8 mouse cellular contexts compared by ENCODE assay signal in the genomic region with DNA sequence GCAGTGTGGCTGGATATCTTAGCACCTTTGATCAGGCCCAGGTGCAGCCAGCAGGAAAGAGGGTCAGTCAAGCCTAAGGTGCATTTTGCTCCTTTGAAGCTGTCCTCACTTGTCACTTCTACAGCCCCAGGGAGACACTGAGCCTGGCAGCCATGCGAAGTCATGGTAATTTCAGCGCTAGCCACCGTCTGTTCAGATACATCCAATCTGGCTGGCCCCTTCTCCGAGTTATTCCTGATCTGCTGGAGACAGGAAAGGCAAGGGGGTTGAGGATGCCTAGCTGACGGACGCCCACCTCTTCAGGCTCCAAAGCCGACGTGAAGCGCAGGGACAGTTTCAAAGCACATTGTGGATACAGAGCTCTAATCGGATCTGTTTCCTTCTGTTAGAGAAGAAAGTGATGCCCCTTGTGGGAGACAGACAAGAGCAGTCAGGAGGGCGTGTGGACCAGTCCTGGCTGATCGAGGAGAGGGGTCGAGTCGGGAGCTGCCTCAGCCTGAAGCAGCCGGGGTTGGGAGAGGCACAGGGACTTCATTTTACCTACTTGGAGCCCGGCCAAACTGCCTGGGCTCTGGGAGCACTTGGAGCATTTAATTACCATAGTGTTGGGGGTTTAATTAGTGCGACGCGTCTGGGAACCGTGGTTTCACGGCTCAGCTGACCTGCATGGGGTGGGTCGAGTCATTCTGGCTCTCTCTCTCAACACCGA. TPM values are rescaled to one million over a fixed set of nuclear protein-coding genes. Genes with fewer than 3 reads are reported as not detected.
A peak's percentile ranks its signal among the peaks of the same experiment; 100 is the strongest.
DNase-seq lines count a peak whose midpoint lies in the region; ATAC-seq and TF ChIP-seq lines count a peak whose summit lies in the region.

No protein-coding gene starts in this region.

- 7% methylated on average over 23 of the region's 23 CpGs for WGBS in forebrain, postnatal 0 days
- WGBS in liver, postnatal 0 days (ENCODE audit: insufficient replicate concordance): 51% methylated on average over 23 of the region's 23 CpGs
- WGBS in stomach, postnatal 0 days: 18% methylated on average over 23 of the region's 23 CpGs

- peak overlapping the region; percentile 53 for H3K4me3 ChIP-seq in gastrocnemius, adult 2 months
- H3K4me3 ChIP-seq in forebrain, postnatal 0 days (ENCODE audit: low read depth, low read length): no peak overlapping the region
- H3K4me3 ChIP-seq in liver, postnatal 0 days (ENCODE audit: low read depth, low read length): no peak overlapping the region
- no peak overlapping the region for H3K4me3 ChIP-seq in stomach, postnatal 0 days (ENCODE audit: low read depth, low read length)

- peak; percentile 68 for ATAC-seq in forebrain, postnatal 0 days
- no peak for ATAC-seq in liver, postnatal 0 days
- ATAC-seq in stomach, postnatal 0 days (ENCODE audit: low FRiP score, low TSS enrichment): no peak

- intact Hi-C loops in gastrocnemius, adult 2 months (cut with DNase I): no loop called here

- no peaks in the 10 kb centered on the region for H3K36me3 ChIP-seq in forebrain, postnatal 0 days (ENCODE audit: insufficient read depth)
- H3K36me3 ChIP-seq in liver, postnatal 0 days (replicated peaks; ENCODE audit: insufficient read depth, low read length): no peaks in the 10 kb centered on the region; the same call in 1 of the 2 replicates
- no peaks in the 10 kb centered on the region for H3K36me3 ChIP-seq in stomach, postnatal 0 days (ENCODE audit: control insufficient read depth, insufficient read depth, low read length)

- no peak for DNase-seq in gastrocnemius, adult 2 months
- DNase-seq in gastrocnemius, adult 8-10 months (ENCODE audit: low spot score in 2 of 2): no peak
- DNase-seq in adipocyte (ENCODE audit: low spot score): peak; percentile 70
- DNase-seq in forebrain, postnatal 0 days: peak; percentile 52
- peak; percentile 72 for DNase-seq in kidney, adult 9 months
- DNase-seq in liver, postnatal 0 days: no peak
- DNase-seq in stomach, postnatal 0 days (ENCODE audit: low spot score): no peak
- DNase-seq in urinary bladder, postnatal 4 days (ENCODE audit: low spot score in 2 of 2): no peak

- no peaks in the 10 kb centered on the region for H3K9me3 ChIP-seq in forebrain, postnatal 0 days (ENCODE audit: low read length)
- no peaks in the 10 kb centered on the region for H3K9me3 ChIP-seq in liver, postnatal 0 days (ENCODE audit: low read length)
- no peaks in the 10 kb centered on the region for H3K9me3 ChIP-seq in stomach, postnatal 0 days (ENCODE audit: control insufficient read depth, low read length)

- no peaks in the 10 kb centered on the region for H3K27me3 ChIP-seq in forebrain, postnatal 0 days (ENCODE audit: insufficient read depth, low read length)
- H3K27me3 ChIP-seq in liver, postnatal 0 days (ENCODE audit: insufficient read depth, low read length): no peaks in the 10 kb centered on the region
- H3K27me3 ChIP-seq in stomach, postnatal 0 days (ENCODE audit: control insufficient read depth, insufficient read depth, low read length): no peaks in the 10 kb centered on the region

- no peak for TF ChIP-seq CTCF in gastrocnemius, adult 2 months (IDR thresholded peaks at IDR 0.05)
- TF ChIP-seq CTCF in forebrain, postnatal 0 days (IDR thresholded peaks at IDR 0.05; ENCODE audit: low read depth): no peak
- TF ChIP-seq CTCF in liver, postnatal 0 days (IDR thresholded peaks at IDR 0.05; ENCODE audit: low read depth): no peak
- no peak for TF ChIP-seq CTCF in stomach, postnatal 0 days (IDR thresholded peaks at IDR 0.05; ENCODE audit: low read depth)

- no peak for TF ChIP-seq EP300 in liver, postnatal 0 days (IDR thresholded peaks at IDR 0.05; ENCODE audit: low read depth)
- no peak for TF ChIP-seq EP300 in stomach, postnatal 0 days (optimal IDR thresholded peaks at IDR 0.05)

- H3K27ac ChIP-seq in gastrocnemius, adult 2 months: peak overlapping the region; percentile 83
- H3K27ac ChIP-seq in forebrain, postnatal 0 days (ENCODE audit: low read depth, low read length): peak overlapping the region; percentile 54; the same call in 1 of the 2 replicates
- peak overlapping the region; percentile 19; the same call in 1 of the 2 replicates for H3K27ac ChIP-seq in liver, postnatal 0 days (ENCODE audit: low read depth)
- peak overlapping the region; percentile 88 for H3K27ac ChIP-seq in stomach, postnatal 0 days (replicated peaks)

- H3K9ac ChIP-seq in forebrain, postnatal 0 days: 0 out of 2 replicates have a peak overlapping the region, but pooled peaks have one; percentile 28
- H3K9ac ChIP-seq in liver, postnatal 0 days (replicated peaks): no peak overlapping the region
- peak overlapping the region; percentile 50 for H3K9ac ChIP-seq in stomach, postnatal 0 days (ENCODE audit: low read length)

- peak overlapping the region; percentile 27 for H3K4me2 ChIP-seq in forebrain, postnatal 0 days (ENCODE audit: low read depth)
- H3K4me2 ChIP-seq in liver, postnatal 0 days (ENCODE audit: low read depth, low read length): no peak overlapping the region
- H3K4me2 ChIP-seq in stomach, postnatal 0 days (replicated peaks; ENCODE audit: low read depth): peak overlapping the region; percentile 34

- H3K4me1 ChIP-seq in forebrain, postnatal 0 days (ENCODE audit: insufficient read depth): 0 out of 2 replicates have a peak, but pooled peaks cover 10% of the 10 kb centered on the region
- peaks cover 41% of the 10 kb centered on the region for H3K4me1 ChIP-seq in liver, postnatal 0 days (ENCODE audit: insufficient read depth)
- H3K4me1 ChIP-seq in stomach, postnatal 0 days (replicated peaks; ENCODE audit: control insufficient read depth, insufficient read depth): peaks cover 18% of the 10 kb centered on the region

RNA-seq across cellular contexts. Expression of gene Piezo1, which starts 27.3 kb away (rescaled TPM):
- 10 to 100 TPM; 11.3 to 25.5 TPM for total RNA-seq in gastrocnemius, adult 2 months (2021)
- total RNA-seq in gastrocnemius, adult 8-10 months (2022): 10 to 100 TPM; 11.7 to 14.4 (median 13.9) TPM
- total RNA-seq in forebrain, postnatal 0 days (2014; rRNA removed): 11.6 and 15.1 TPM in 2 replicates
- 1.2 and 1.4 TPM in 2 replicates for polyA plus RNA-seq in forebrain, postnatal 0 days (2015; fragmentation: Nextera tagmentation; extraction: Ambion mirVana)
- 2.6 and 3.4 TPM in 2 replicates for polyA plus RNA-seq in liver, postnatal 0 days (2015; fragmentation: Nextera tagmentation; extraction: Ambion mirVana)
- 7.0 and 8.2 TPM in 2 replicates for polyA plus RNA-seq in stomach, postnatal 0 days (2015; fragmentation: Nextera tagmentation; extraction: Ambion mirVana)

RNA-seq across cellular contexts. Expression of gene Cdt1, which starts 44.0 kb away (rescaled TPM):
- 1 to 10 TPM in 1 of 2 experiments, under 1 TPM in 1; 0.78 to 1.5 TPM for total RNA-seq in gastrocnemius, adult 2 months (2021)
- total RNA-seq in gastrocnemius, adult 8-10 months (2022): 1 to 10 TPM in 1 of 4 experiments, under 1 TPM in 3; 0.47 to 1.0 (median 0.83) TPM
- 11.5 and 14.9 TPM in 2 replicates for total RNA-seq in forebrain, postnatal 0 days (2014; rRNA removed)
- polyA plus RNA-seq in forebrain, postnatal 0 days (2015; fragmentation: Nextera tagmentation; extraction: Ambion mirVana): 6.1 and 6.5 TPM in 2 replicates
- 19.8 and 23.7 TPM in 2 replicates for polyA plus RNA-seq in liver, postnatal 0 days (2015; fragmentation: Nextera tagmentation; extraction: Ambion mirVana)
- 11.8 TPM in 2 replicates for polyA plus RNA-seq in stomach, postnatal 0 days (2015; fragmentation: Nextera tagmentation; extraction: Ambion mirVana)

RNA-seq across cellular contexts. Expression of gene Ctu2, which starts 47.9 kb away (rescaled TPM):
- 1 to 10 TPM; 6.9 to 7.4 TPM for total RNA-seq in gastrocnemius, adult 2 months (2021)
- 1 to 10 TPM; 6.1 to 7.2 (median 6.7) TPM for total RNA-seq in gastrocnemius, adult 8-10 months (2022)
- total RNA-seq in forebrain, postnatal 0 days (2014; rRNA removed): 58.0 and 69.7 TPM in 2 replicates
- 89.7 and 99.5 TPM in 2 replicates for polyA plus RNA-seq in forebrain, postnatal 0 days (2015; fragmentation: Nextera tagmentation; extraction: Ambion mirVana)
- polyA plus RNA-seq in liver, postnatal 0 days (2015; fragmentation: Nextera tagmentation; extraction: Ambion mirVana): 17.8 and 20.9 TPM in 2 replicates
- polyA plus RNA-seq in stomach, postnatal 0 days (2015; fragmentation: Nextera tagmentation; extraction: Ambion mirVana): 33.1 and 34.5 TPM in 2 replicates

RNA-seq across cellular contexts. Expression of gene Rnf166, which starts 47.9 kb away (rescaled TPM):
- 10 to 100 TPM; 30.4 to 32.6 TPM for total RNA-seq in gastrocnemius, adult 2 months (2021)
- total RNA-seq in gastrocnemius, adult 8-10 months (2022): 10 to 100 TPM; 29.9 to 37.5 (median 32.4) TPM
- total RNA-seq in forebrain, postnatal 0 days (2014; rRNA removed): 32.1 TPM in 2 replicates
- 26.2 and 26.5 TPM in 2 replicates for polyA plus RNA-seq in forebrain, postnatal 0 days (2015; fragmentation: Nextera tagmentation; extraction: Ambion mirVana)
- polyA plus RNA-seq in liver, postnatal 0 days (2015; fragmentation: Nextera tagmentation; extraction: Ambion mirVana): 18.5 and 18.9 TPM in 2 replicates
- 31.2 and 32.2 TPM in 2 replicates for polyA plus RNA-seq in stomach, postnatal 0 days (2015; fragmentation: Nextera tagmentation; extraction: Ambion mirVana)

RNA-seq across cellular contexts. Expression of gene Aprt, which starts 52.9 kb away (rescaled TPM):
- 10 to 100 TPM; 40.5 to 44.8 TPM for total RNA-seq in gastrocnemius, adult 2 months (2021)
- total RNA-seq in gastrocnemius, adult 8-10 months (2022): 10 to 100 TPM; 42.7 to 49.4 (median 45.2) TPM
- total RNA-seq in forebrain, postnatal 0 days (2014; rRNA removed): 132 and 163 TPM in 2 replicates
- 226 and 260 TPM in 2 replicates for polyA plus RNA-seq in forebrain, postnatal 0 days (2015; fragmentation: Nextera tagmentation; extraction: Ambion mirVana)
- 223 and 249 TPM in 2 replicates for polyA plus RNA-seq in liver, postnatal 0 days (2015; fragmentation: Nextera tagmentation; extraction: Ambion mirVana)
- 311 and 314 TPM in 2 replicates for polyA plus RNA-seq in stomach, postnatal 0 days (2015; fragmentation: Nextera tagmentation; extraction: Ambion mirVana)

Comparison
In these comparisons a context has a peak if more than half of its experiments do, and no peak if none do; other contexts are left out.
1. DNase-seq: peak in adipocyte (single experiment), forebrain, postnatal 0 days (single experiment) and kidney, adult 9 months (single experiment); none in gastrocnemius, adult 2 months (single experiment), gastrocnemius, adult 8-10 months (0 of 2), liver, postnatal 0 days (single experiment), stomach, postnatal 0 days (single experiment) and urinary bladder, postnatal 4 days (0 of 2).
2. H3K27ac ChIP-seq: peak in every context shown above with its lines; median percentile 88 in stomach, postnatal 0 days; 83 in gastrocnemius, adult 2 months; 54 in forebrain, postnatal 0 days; 19 in liver, postnatal 0 days.